Mouse (Mus musculus) liver, postnatal 0 days (tissue): ENCODE results near the gene Il4ra.
A peak's percentile ranks its signal among the peaks of the same experiment; 100 is the strongest.

Experiments
- CTCF ChIP-seq: sonication (generic); IDR thresholded peaks from 2 replicates; pipeline ENCODE4 v1.5.1; 2016; ENCODE audit warnings: antibody characterized with exemption, low read depth
- EP300 ChIP-seq: IDR thresholded peaks from 2 replicates; pipeline ENCODE4 v1.6.1; 2016; ENCODE audit warnings: antibody characterized with exemption, low read depth, mild to moderate bottlenecking

DNA sequence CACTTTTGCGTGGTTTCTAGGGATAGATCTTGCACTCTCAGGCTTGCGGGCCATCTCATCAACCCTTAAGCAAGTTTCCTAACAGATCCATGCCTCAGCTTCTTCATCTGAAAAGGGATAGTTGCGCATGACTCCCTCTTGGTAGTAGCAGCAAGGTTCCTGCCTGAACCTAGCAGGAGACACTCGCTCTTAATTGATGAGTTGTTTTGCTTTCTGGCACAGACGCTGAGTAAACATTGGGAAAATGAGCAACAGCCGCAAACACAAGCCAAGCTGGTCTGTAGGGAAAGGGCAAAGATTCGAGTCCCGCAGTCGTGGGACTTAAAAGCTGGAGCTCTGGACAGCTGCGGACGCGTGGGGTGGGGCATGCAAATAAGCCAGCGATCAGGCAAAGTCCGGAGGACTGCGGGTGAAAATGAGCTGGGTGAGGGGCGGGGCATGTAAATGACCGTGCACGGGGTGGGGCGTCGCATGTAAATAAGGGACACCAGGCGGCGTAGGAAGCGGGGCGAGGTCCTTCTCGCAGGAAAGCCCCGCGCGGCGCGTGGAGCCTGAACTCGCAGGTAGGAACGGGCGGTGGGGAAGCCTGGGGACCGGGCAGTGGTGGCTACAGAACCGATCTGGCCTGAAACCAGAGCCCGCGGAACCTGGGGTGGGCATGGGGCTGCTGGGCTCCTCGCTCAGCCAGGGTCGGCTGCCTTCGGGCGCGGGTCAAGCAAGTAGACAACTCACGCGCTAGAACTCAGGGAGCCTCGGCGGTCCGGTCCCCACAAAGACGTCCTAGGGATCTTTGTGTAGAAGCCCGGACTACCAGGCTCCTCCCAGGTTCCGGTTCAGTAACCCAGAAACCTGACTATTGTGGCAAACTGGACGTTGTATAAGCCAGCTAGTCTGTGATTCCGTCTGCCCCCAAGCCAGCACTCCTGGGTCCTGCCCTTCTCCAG is at the start of gene Il4ra:
- peak; percentile 71 for TF ChIP-seq EP300
- peak; percentile 58 for TF ChIP-seq CTCF
